Mouse (Mus musculus) thymus, adult 2 months (tissue): Measurements from ENCODE around the gene Hes3.

Experiments
- CTCF ChIP-seq: fragments of 200-500 bp; IDR thresholded peaks from 2 replicates; pipeline ENCODE4 v1.5.1; 2012; ENCODE audit warnings: mild to moderate bottlenecking, control low read depth, low read length, moderate library complexity, borderline replicate concordance; ENCODE audit not compliant: control insufficient read depth, poor library complexity, insufficient read depth; ENCODE audit errors: extremely low read depth
- POLR2A ChIP-seq: fragments of 200-500 bp; IDR thresholded peaks from 2 replicates; pipeline ENCODE4 v1.6.1; 2012; ENCODE audit warnings: mild to moderate bottlenecking, low read length, control low read depth, moderate library complexity; ENCODE audit not compliant: control insufficient read depth, poor library complexity, insufficient read depth; ENCODE audit errors: extremely low read depth

DNA sequence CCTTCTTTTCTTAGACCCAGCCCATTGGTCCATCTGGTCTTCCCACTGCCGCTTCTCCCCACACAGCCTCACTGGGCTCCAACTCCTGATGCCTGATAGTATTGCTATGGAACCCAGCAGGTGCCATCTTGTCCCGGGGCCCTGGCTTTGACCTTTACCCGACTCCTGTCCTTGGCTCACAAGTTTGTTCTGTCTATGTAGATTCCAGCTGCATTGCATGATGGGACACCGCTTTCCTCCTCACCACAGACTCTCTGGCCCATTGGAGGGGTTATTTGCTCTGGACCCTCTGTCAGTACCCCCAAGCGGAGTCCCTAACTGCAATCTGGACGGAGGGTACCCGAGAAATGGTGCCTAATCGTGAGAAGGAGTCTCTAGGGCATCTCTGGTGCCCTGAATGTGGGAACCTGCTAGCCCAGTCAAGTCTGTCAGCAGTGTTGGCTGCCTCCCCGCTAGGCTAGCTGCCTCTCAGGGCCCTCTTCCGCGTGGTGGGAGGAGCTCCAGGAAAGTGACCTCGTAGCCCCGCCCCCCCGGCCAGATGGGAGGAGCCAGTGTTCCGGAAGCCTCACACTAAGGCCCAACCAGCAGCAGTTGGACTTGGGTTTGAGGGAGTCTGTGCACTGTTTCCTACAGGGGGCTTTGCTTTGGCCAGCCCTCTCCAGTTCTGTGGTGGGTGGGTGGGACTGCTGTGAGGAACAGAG lies 49.3 kb upstream of the Hes3 start:
- TF ChIP-seq CTCF (no peak), POLR2A (no peak)
